Mouse (Mus musculus) adrenal gland, postnatal 25 days (tissue): Measurements from ENCODE around the gene Fam102a. TPM values are rescaled to one million over a fixed set of nuclear protein-coding genes. Genes with fewer than 3 reads are reported as not detected.

ENCODE experiments used
- DNase-seq: peaks from one replicate; pipeline ENCODE4 v3.0.0; 2021; ENCODE audit warnings: mixed read lengths
- total RNA-seq: library from RNA; stranded (reverse); gene quantifications from 2 replicates; pipeline ENCODE4 v1.2.3, GENCODE M21; 2021

The Fam102a gene
- total RNA-seq, 1 experiment from 2014 or later = 35.5 TPM

GRCm38 (mm10) chr2:32514335-32514734 lies 20.8 kb upstream of the Fam102a start:
- DNase-seq = peak; percentile 61

- DNase-seq = peak; percentile 69
Observed at GRCm38 (mm10) chr2:32517233-32517867, 17.8 kb upstream of the Fam102a start.

GRCm38 (mm10) chr2:32520034-32520990 lies 14.8 kb upstream of the Fam102a start:
- no peak for DNase-seq

GRCm38 (mm10) chr2:32524536-32525031 lies 10.5 kb upstream of the Fam102a start:
- DNase-seq = no peak

- peak; percentile 50 for DNase-seq
Observed at GRCm38 (mm10) chr2:32525816-32526215, 9.3 kb upstream of the Fam102a start.

GRCm38 (mm10) chr2:32527468-32527966 lies 7.6 kb upstream of the Fam102a start:
- peak; percentile 65 for DNase-seq

GRCm38 (mm10) chr2:32528326-32528725 lies 6.8 kb upstream of the Fam102a start:
- no peak for DNase-seq

GRCm38 (mm10) chr2:32530479-32530878 lies 4.7 kb upstream of the Fam102a start:
- no peak for DNase-seq

- no peak for DNase-seq
Observed at GRCm38 (mm10) chr2:32533163-32533562, 2.0 kb upstream of the Fam102a start.

GRCm38 (mm10) chr2:32534061-32534732 lies 935 bp upstream of the Fam102a start:
- DNase-seq = peak; percentile 51

GRCm38 (mm10) chr2:32535501-32535991 lies 414 bp downstream of the Fam102a start:
- peak; percentile 61 for DNase-seq

- peak; percentile 38 for DNase-seq
Observed at GRCm38 (mm10) chr2:32536086-32536633, 1.0 kb downstream of the Fam102a start.

GRCm38 (mm10) chr2:32536634-32537359 lies 1.7 kb downstream of the Fam102a start:
- DNase-seq = peak; percentile 52

GRCm38 (mm10) chr2:32537360-32537905 lies 2.3 kb downstream of the Fam102a start:
- DNase-seq = peak; percentile 24

- DNase-seq = no peak
Observed at GRCm38 (mm10) chr2:32537941-32538340, 2.8 kb downstream of the Fam102a start.

- DNase-seq = no peak
Observed at GRCm38 (mm10) chr2:32538461-32538860, 3.3 kb downstream of the Fam102a start.

- no peak for DNase-seq
Observed at GRCm38 (mm10) chr2:32539452-32539981, 4.4 kb downstream of the Fam102a start.

GRCm38 (mm10) chr2:32541333-32541908 lies 6.3 kb downstream of the Fam102a start:
- no peak for DNase-seq

GRCm38 (mm10) chr2:32541986-32542573 lies 6.9 kb downstream of the Fam102a start:
- DNase-seq = no peak

GRCm38 (mm10) chr2:32543031-32543449 lies 7.9 kb downstream of the Fam102a start:
- DNase-seq = no peak
